Mouse (Mus musculus) mature B cell (primary cell): ENCODE data around the gene Atp7a.
"Not testable (repeated sequence)": the region's sequence is repeated elsewhere in the genome, so short reads cannot be mapped to it uniquely, and the experiment has no call there.

Experiments
- in situ Hi-C: fragments of 300-500 bp; cut with MboI; formaldehyde crosslinking; loops from 2 replicates; pipeline ENCODE4 v1.14.3; 2019

Atp7a gene

DNA sequence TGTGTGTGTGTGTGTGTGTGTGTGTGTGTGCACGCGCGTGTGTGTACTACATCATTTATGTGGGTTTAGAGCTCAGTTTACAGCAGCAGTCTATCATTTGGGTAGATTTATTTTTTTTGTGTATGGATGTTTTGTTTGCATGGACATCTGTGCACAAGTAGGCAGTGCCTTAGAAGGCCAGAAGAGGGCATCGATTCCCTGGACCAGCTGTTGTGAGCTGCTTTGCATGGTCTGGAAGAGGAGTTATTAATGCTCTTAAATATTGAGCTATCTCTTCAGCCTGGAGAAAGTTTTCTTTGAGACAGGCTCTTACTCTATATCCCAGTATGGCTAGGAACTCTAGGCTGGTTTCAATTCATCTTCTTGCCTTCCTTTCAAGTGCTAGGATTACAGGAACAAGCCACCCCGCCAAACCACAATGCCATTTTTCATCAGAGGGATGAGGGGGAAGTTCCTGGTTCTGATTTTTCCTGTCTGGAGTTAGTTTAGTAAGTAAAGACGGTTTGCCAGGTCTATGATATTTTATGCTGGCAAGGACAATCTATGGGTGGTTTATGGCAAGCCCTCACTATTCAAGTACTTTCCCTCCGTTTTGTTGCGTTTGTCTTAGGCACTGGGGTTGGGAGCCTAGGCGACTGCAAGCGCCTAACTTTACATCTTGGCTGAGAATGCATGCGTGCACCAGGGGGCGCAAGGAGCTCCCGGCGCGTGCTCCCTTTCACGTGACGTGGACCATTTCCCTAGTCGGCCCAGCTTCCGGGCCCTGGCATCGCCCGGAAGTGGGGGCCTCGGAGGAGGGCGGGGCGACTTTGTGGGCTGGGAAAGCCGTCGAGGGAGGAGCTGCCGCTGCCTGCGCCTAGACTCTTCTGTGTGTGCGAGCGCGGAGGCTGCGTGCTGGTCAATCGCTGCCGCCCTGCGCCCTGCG lies at the start of gene Atp7a:
Atp7a (plus strand) TSS at position 859 of the 925 bp plus-strand sequence.
- in situ Hi-C loops: loop anchor here (10.0 kb wide), 1 partner anchor 148 kb away; no protein-coding TSS in a partner anchor

GRCm38 (mm10) chrX:106001605-106002004 lies 25.5 kb upstream of the Atp7a start:
- in situ Hi-C loops: no loop called here

DNA sequence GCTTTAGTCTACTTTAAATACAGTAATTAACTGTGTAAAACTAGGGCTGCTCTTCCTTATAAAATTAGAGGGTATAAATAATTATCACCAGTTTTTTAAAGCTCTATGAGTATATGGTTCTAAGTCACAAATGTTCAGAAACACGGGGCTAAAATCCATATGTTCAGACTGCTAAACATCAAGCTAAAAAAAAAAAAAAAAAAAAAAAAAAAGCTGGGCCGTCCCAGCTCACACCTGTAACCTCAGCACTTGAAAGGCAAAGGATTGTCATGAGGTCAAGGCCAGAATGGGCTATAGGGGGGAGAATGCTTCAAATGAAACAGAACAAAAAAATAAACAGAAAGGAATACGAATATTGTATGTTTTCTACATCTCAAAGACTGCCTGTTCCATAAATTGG lies 16.3 kb upstream of the Atp7a start:
- in situ Hi-C loops: loop anchor here (10.0 kb wide), 1 partner anchor 86 kb away; the partner anchor contains the start of gene Atrx

DNA sequence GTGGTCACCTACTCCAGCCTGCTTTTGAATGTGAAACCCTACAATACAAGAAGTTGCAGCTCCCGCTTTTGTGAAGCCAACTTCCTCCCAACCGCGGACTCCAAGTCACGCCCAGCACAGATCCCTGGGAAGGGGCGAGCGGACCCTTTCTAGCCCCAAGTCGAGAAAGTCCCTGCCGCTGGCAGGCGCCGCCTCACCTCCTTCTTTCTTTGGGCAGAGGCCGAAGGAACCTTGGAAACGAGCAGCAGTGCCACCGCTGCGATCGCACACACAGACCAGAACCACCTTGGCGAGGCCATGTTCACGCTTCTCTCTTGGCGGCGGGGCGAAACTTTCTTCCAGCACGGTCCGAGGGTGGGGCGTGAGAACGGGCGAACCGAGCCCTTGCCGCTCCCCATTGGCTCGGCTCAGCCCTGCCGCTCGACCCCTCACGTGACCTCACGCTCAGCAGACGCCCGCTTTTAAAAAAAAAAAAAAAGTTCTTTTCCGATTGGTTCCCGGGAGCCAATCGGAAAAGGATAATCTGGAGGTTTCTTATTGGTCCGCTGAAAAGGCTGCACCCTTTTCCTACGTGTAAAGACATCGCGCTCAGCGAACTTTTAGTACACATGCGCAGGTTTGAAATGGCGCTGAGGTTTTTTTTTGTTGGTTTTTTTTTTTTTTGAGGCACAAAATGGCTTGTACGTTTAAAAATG lies 15.5 kb upstream of the Atp7a start, which contains the start of gene Magt1:
Magt1 (minus strand) TSS at position 442 of the 695 bp plus-strand sequence.
- in situ Hi-C loops: loop anchor here (10.0 kb wide), 1 partner anchor 87 kb away; the partner anchor contains the start of gene Atrx

GRCm38 (mm10) chrX:106012559-106012958 lies 14.5 kb upstream of the Atp7a start:
- in situ Hi-C loops: loop anchor here (10.0 kb wide), 1 partner anchor 88 kb away; the partner anchor contains the start of gene Atrx

DNA sequence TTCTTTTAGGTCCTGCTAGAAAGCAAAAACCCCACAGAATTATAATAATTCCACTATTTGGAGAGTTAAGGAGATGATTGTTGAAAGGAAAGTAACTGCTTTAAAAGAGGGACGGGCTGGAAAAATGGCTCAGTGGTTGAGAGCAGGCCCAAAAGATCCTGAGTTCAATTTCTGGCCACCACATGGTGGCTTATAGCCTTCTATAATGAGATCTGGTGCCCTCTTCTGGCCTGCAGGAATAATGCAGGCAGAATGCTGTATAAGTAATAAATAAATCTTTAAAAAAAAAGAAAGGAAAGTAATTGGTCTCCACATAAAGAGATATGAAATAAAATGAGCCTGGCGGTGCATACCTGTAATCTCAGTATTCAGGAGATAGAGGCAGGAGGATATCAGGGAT lies 13.9 kb upstream of the Atp7a start:
- in situ Hi-C loops: loop anchor here (10.0 kb wide), 1 partner anchor 88 kb away; the partner anchor contains the start of gene Atrx

- in situ Hi-C loops: loop anchor here (10.0 kb wide), 1 partner anchor 90 kb away; the partner anchor contains the start of gene Atrx
Observed at GRCm38 (mm10) chrX:106014741-106015377, 12.2 kb upstream of the Atp7a start.

DNA sequence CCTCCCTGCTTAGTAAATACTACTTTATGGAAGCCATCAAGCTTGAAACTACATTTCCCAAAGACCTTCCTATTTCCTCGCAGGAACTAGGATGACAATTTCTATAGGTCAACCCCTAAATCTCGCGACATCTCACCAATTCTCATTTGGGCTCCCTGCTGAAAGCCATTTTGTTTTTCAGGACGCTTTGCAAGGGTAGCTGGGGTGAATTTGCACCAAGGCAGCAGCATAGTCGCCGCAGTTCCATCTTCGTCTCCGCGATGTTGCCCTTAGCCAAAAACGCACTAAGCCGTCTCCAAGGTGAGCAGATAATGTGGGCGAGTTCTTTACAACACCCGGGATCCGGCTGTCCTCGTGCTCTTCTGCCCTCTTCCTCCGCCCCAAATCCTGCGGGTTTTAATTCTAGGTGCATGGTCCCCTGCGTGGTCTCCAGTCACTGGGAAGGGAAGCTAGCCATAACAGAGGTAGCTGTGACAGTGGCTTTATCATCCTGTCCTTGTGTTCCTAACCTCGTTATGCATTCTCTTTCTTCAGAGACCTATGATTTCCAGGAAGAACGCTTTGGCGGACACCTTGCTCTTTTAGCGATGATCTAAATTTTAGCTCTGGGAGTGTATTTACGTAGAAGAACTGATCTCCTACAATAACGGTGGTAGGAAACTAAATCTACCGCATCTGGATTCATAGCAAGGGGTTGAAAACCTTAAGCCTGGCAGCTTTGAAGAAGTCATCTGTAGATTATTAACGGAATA lies 11.3 kb upstream of the Atp7a start, which contains the start of gene Cox7b:
Cox7b (plus strand) TSS at position 130 of the 752 bp plus-strand sequence.
- in situ Hi-C loops: loop anchor here (10.0 kb wide), 1 partner anchor 91 kb away; the partner anchor contains the start of gene Atrx

- in situ Hi-C loops: loop anchor here (10.0 kb wide), 1 partner anchor 92 kb away; the partner anchor contains the start of gene Atrx
Observed at GRCm38 (mm10) chrX:106017102-106017501, 10.0 kb upstream of the Atp7a start.

DNA sequence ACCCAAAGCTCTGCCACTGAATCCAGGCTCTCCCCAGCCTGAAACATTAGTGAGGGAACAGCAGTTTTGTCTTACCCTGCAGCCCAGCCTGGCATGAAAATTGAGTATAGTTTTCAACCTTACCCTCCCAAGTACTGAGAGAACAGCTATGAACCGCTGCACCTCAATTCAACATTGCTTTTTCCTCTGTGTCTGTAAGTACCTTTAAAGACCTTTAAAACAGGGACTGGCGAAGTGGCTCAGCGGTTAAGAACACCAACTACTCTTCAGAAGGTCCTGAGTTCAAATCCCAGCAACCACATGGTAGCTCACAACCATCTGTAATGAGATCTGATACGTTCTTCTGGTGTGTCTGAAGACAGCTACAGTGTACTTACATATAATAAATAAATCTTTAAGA lies 9.6 kb upstream of the Atp7a start:
- in situ Hi-C loops: loop anchor here (10.0 kb wide), 1 partner anchor 93 kb away; the partner anchor contains the start of gene Atrx

- in situ Hi-C loops: loop anchor here (10.0 kb wide), 1 partner anchor 147 kb away; no protein-coding TSS in a partner anchor
Observed at GRCm38 (mm10) chrX:106027343-106027674, 233 bp downstream of the Atp7a start.

DNA sequence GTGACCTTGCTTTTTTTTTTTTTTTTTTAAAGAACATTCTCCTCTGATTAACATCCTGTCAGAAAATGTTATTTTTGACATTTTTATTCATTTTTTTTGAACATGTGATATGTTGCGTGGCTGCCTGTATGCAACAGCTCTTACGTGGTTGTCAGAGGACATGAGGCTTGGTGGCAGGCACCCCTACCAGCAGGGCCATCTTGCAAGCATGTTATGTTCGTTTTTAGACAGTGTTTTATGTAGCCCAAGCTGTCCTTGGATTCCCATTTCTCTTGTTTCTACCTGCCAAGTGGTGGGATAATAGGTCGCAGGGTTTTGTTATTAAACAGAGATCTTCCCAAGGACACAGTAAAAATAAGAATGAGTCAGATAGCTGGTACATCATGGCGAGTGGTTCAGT lies 3.1 kb downstream of the Atp7a start:
- in situ Hi-C loops: no loop called here

- in situ Hi-C loops: no loop called here
Observed at GRCm38 (mm10) chrX:106031124-106031523, 4.0 kb downstream of the Atp7a start.

- in situ Hi-C loops: no loop called here
Observed at GRCm38 (mm10) chrX:106035727-106036126, 8.7 kb downstream of the Atp7a start.

DNA sequence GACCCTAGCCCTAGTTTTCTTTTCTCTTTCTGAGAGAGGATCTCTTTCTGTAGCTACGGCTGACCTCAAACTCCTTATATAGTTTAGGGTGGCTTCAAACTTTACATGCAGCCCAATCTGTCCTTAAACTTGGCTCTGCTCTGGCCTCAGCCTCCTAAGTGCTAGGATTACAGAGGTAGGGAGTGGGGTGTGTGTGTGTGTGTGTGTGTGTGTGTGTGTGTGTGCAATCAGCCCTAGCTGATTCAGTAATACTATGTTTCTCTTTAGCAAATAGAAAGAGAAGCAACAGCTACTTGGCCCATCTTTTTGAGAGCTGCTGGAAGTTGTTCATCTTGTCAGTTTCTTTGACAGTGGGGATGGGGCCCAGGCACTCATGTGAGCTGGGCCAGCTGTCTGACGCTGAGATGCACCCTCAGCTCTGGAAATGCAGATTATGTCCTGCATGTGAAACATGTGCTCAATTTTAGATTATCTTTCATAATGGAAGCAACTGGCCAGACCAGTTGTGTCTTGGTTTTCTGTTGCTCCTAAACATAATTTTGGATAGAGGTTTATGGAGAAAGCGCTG lies 10.2 kb downstream of the Atp7a start:
- in situ Hi-C loops: no loop called here

DNA sequence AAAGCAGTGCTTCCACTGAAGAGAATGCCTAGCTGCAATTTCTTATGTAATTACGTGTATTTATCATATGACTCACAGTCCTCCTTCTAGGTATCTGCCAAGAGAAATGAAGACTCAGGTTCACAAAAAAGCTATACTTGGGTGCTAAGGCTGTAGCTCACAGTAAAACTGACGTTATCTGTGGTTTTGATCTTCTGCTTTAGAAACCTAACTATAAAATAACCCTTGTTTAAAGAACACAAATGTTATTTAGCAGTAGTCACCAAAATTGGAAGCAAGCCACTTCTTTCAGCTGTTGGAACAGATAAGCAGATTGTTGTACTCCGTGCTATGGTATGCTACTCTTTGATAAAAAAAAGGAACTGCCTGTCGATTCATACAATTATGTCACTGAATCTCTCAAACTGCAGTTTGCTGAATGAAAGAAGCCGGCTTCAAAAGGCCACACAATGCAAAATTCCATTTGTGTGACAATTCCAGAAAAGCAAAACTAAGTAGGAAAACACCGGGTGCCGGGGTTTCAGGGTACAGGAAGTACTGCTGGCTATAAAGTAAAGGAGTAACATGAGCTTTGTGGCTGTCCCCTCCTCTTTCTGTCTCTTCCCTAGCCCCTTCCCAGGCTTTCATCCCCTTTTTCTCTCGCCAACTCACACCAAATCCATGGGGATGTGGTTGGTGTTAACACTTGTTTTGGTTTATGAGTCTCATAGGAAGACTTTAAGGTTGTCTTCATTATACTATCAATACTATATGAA lies 17.0 kb downstream of the Atp7a start:
- in situ Hi-C loops: no loop called here

- in situ Hi-C loops: no loop called here
Observed at GRCm38 (mm10) chrX:106045455-106045854, 18.4 kb downstream of the Atp7a start.

DNA sequence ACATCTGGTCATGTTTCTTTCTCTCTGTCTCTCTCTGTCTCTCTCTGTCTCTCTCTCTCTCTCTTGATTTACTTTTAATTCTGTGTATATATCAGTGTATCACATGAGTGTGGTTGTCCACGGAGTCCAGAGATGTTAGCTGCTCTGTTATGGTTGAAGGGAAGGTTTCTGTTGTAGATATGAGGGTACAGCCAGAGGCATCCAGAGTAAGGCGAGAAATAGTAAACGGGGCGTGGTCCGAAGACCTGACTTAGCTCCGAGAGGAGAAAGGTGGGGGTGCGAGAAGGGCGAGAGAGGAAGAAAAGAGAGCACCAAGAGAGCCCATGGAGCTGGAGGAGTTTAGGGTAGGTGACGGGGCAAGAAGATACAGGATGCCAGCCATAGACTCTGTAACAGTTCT lies 18.9 kb downstream of the Atp7a start:
- in situ Hi-C loops: no loop called here

DNA sequence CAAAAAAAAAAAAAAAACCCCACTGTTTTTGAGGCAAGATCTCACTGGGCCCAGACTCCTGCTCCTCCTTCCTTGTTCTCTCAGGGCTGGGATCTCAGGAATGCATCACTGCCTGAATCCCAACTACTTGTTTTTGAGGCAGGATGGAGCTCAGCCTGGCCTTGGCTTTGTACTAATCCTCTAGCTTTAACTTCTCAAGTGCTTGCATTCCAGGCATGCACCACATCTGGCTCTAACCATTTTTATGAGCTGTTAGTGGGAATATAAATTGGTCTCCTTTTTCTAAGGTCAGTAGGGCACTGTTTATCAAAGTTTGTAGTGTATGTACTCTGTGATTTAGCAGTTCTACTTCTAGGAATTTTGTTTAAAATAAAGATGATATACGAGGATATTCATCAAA lies 21.1 kb downstream of the Atp7a start:
- in situ Hi-C loops: no loop called here

DNA sequence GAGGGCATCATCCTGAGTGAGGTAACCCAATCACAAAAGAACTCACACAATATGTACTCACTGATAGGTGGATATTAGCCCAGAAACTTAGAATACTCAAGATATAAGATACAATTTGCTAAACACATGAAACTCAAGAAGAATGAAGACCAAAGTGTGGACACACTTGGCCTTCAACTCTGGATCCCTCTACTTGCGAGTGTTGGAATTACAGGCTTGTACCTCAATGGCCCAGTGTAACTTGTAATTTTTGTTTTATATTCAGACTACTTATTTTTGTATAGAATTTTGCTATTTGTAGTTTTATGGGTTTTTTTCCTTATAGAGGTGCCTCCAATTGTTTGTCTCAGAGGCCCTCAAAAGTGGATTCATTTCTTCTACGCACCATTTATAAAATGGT lies 50.8 kb downstream of the Atp7a start:
- in situ Hi-C loops: not testable (repeated sequence)
